Mouse (Mus musculus) myocyte (in vitro differentiated cells): ENCODE results near the gene Hpcal1. TPM values are rescaled to one million over a fixed set of nuclear protein-coding genes. Genes with fewer than 3 reads are reported as not detected.
A peak's percentile ranks its signal among the peaks of the same experiment; 100 is the strongest.

Source experiments
- H3K27me3 ChIP-seq: one replicate; pipeline ENCODE4 v1.6.1; 2011; ENCODE audit not compliant: control insufficient read depth, insufficient read depth, insufficient read length
- H3K36me3 ChIP-seq: one replicate; pipeline ENCODE4 v1.6.1; 2011; ENCODE audit not compliant: control insufficient read depth, insufficient read depth
- H3K4me2 ChIP-seq: one replicate; pipeline ENCODE4 v1.6.1; 2011; ENCODE audit warnings: low read depth, control low read depth
- H3K4me3 ChIP-seq: one replicate; pipeline ENCODE4 v1.5.1; 2011; ENCODE audit warnings: mild to moderate bottlenecking, control low read depth, moderate library complexity
- H3K79me2 ChIP-seq: one replicate; pipeline ENCODE4 v1.6.1; 2011; ENCODE audit not compliant: control insufficient read depth, insufficient read depth
- H3ac ChIP-seq: one replicate; pipeline ENCODE4 v1.6.1; 2011; ENCODE audit not compliant: control insufficient read depth, insufficient read length
- CEBPB ChIP-seq: IDR thresholded peaks from 2 replicates; pipeline ENCODE4 v1.6.1; 2011; ENCODE audit warnings: mild to moderate bottlenecking, moderate library complexity; ENCODE audit not compliant: poor library complexity, insufficient read depth, severe bottlenecking
- E2F4 ChIP-seq: IDR thresholded peaks from one replicate; pipeline ENCODE4 v1.6.1; 2011; ENCODE audit warnings: mild to moderate bottlenecking, control low read depth, moderate library complexity; ENCODE audit not compliant: insufficient read depth
- MAX ChIP-seq: IDR thresholded peaks from one replicate; pipeline ENCODE4 v1.6.1; 2011; ENCODE audit warnings: low read depth, mild to moderate bottlenecking, control low read depth
- MYOD1 ChIP-seq, 3 experiments: IDR thresholded peaks; one replicate each; pipeline ENCODE4 v1.6.1; 2011; ENCODE audit warnings: control low read depth in 2 of 3, low read depth in 2 of 3, mild to moderate bottlenecking in 2 of 3, moderate library complexity in 1 of 3; ENCODE audit not compliant: insufficient read length in 2 of 3, control insufficient read depth in 1 of 3
- MYOG ChIP-seq, 3 experiments: IDR thresholded peaks; one replicate each; pipeline ENCODE4 v1.6.1; 2011; ENCODE audit warnings: control low read depth in 2 of 3, low read depth in 2 of 3, mild to moderate bottlenecking in 2 of 3; ENCODE audit not compliant: insufficient read length in 2 of 3, control insufficient read depth in 1 of 3, insufficient read depth in 1 of 3
- POLR2A ChIP-seq: IDR thresholded peaks from one replicate; pipeline ENCODE4 v1.6.1; 2011; ENCODE audit warnings: low read depth, mild to moderate bottlenecking, control low read depth, moderate library complexity; ENCODE audit not compliant: insufficient read length
- POLR2AphosphoS2 ChIP-seq: IDR thresholded peaks from one replicate; pipeline ENCODE4 v1.6.1; 2011; ENCODE audit warnings: low read depth, control low read depth; ENCODE audit not compliant: insufficient read length
- REST ChIP-seq: IDR thresholded peaks from one replicate; pipeline ENCODE4 v1.6.1; 2011; ENCODE audit warnings: mild to moderate bottlenecking, control low read depth, moderate library complexity; ENCODE audit not compliant: insufficient read depth, insufficient read length
- SRF ChIP-seq: IDR thresholded peaks from one replicate; pipeline ENCODE4 v1.6.1; 2011; ENCODE audit warnings: low read depth; ENCODE audit not compliant: control insufficient read depth, insufficient read length
- TCF12 ChIP-seq: IDR thresholded peaks from one replicate; pipeline ENCODE4 v1.6.1; 2011; ENCODE audit warnings: mild to moderate bottlenecking, control low read depth; ENCODE audit not compliant: poor library complexity, insufficient read depth, severe bottlenecking
- TCF3 ChIP-seq: IDR thresholded peaks from one replicate; pipeline ENCODE4 v1.6.1; 2011; ENCODE audit warnings: low read depth, control low read depth; ENCODE audit not compliant: insufficient read length
- USF1 ChIP-seq: IDR thresholded peaks from one replicate; pipeline ENCODE4 v1.6.1; 2011; ENCODE audit warnings: low read depth, mild to moderate bottlenecking, control low read depth, moderate library complexity
- polyA plus RNA-seq: library from polyadenylated mRNA; unstranded; fragments of >200 nt; fragmentation: generic; extraction: Trizol; gene quantifications from one replicate; pipeline ENCODE4 v1.2.1, GENCODE M21; 2012; ENCODE audit warnings: missing spikeins

Gene Hpcal1
- polyA plus RNA-seq, 1 experiment: 89.4 TPM

- Histone ChIP-seq H3K27me3 (no peaks in the 10 kb centered on the region), H3ac (no peak overlapping the region), H3K79me2 (peaks cover 88% of the 10 kb centered on the region), H3K4me3 (no peak overlapping the region), H3K36me3 (no peaks in the 10 kb centered on the region), H3K4me2 (peak overlapping the region; percentile 69)
- TF ChIP-seq MYOD1 (IDR thresholded peaks at IDR 0.05; ENCODE audit: control insufficient read depth in 1 of 3, insufficient read length in 2 of 3, low read depth in 2 of 3) (no peak), POLR2AphosphoS2 (no peak), MYOG (IDR thresholded peaks at IDR 0.05; ENCODE audit: control insufficient read depth in 1 of 3, insufficient read depth in 1 of 3, insufficient read length in 2 of 3, low read depth in 2 of 3) (no peak), SRF (no peak), MAX (no peak), TCF3 (no peak), CEBPB (no peak), TCF12 (no peak), POLR2A (no peak), USF1 (no peak), REST (no peak), E2F4 (no peak)
Measured at GRCm38 (mm10) chr12:17727676-17728339, 37.2 kb downstream of the Hpcal1 start.

DNA sequence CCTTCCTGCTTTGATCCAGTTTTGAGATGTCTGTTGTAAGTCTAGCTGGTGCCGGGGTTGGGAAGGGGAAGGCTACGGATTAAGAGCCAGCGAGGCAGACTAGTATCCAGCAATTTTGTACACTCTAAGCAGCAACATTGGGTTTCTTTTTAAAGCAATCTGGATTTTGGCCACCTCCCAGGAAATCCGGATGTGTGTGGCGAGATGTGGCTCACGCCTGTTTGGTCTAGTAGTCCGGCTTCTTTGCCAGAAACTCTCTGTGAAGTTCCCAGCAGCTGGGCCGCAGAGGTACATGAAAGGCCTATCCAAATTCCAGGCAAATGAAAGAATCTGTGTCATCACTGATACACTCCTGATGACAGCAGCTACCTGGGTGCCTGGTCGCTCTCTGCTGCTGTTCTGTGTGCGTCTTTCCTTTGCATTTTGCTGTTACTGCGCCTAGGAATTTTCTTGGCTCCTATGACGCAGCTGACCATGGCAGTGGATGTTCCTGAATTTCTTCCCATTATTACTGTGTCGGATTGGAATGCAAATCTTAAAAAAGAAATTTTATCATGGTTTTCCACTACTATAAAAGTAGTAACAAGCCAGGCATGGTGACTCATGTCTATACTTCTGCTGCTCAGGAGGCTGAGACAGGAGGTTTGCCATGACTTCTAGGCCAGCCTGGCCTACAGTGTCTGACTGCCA is 38.7 kb downstream of the Hpcal1 start:
- TF ChIP-seq TCF12 (peak; percentile 1), TCF3 (no peak)
- Histone ChIP-seq H3ac (no peak overlapping the region), H3K36me3 (no peaks in the 10 kb centered on the region), H3K27me3 (no peaks in the 10 kb centered on the region), H3K4me3 (no peak overlapping the region), H3K4me2 (peak overlapping the region; percentile 69), H3K79me2 (peaks cover 86% of the 10 kb centered on the region)

DNA sequence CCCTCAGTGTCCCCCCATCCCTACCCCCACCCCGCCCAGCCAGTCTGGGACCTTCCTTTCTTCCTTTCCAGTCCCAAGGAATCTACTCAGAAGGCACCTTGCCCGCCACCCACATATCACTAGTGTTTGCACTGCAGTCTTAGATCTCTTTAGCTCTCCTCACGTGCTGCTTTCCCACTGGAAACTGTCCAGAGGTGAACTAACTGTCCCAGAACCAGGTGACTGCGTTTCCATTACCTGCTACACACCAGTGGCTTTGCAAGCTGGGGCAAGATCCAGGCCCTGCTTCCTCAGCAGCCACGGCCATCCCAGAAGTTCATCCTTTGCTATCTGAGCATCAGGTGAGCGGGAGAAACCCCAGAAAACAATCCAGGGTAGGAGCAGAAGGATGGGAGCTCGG is 41.4 kb downstream of the Hpcal1 start:
- Histone ChIP-seq H3K79me2 (peaks cover 85% of the 10 kb centered on the region), H3K36me3 (no peaks in the 10 kb centered on the region), H3K4me3 (no peak overlapping the region), H3K4me2 (no peak overlapping the region), H3K27me3 (no peaks in the 10 kb centered on the region), H3ac (no peak overlapping the region)
- TF ChIP-seq MYOG (IDR thresholded peaks at IDR 0.05; ENCODE audit: control insufficient read depth in 1 of 3, insufficient read depth in 1 of 3, insufficient read length in 2 of 3, low read depth in 2 of 3) (no peak), TCF12 (no peak)

GRCm38 (mm10) chr12:17732546-17732945 is 41.9 kb downstream of the Hpcal1 start:
- Histone ChIP-seq H3K27me3 (no peaks in the 10 kb centered on the region), H3ac (no peak overlapping the region), H3K4me2 (peak overlapping the region; percentile 30), H3K4me3 (no peak overlapping the region), H3K36me3 (no peaks in the 10 kb centered on the region), H3K79me2 (peaks cover 85% of the 10 kb centered on the region)
- TF ChIP-seq USF1: no peak
- TF ChIP-seq POLR2AphosphoS2: no peak
- no peak for TF ChIP-seq REST
- no peak for TF ChIP-seq MYOG (IDR thresholded peaks at IDR 0.05; ENCODE audit: control insufficient read depth in 1 of 3, insufficient read depth in 1 of 3, insufficient read length in 2 of 3, low read depth in 2 of 3)
- TF ChIP-seq MYOD1 (IDR thresholded peaks at IDR 0.05; ENCODE audit: control insufficient read depth in 1 of 3, insufficient read length in 2 of 3, low read depth in 2 of 3): no peak
- TF ChIP-seq POLR2A: no peak
- no peak for TF ChIP-seq TCF3
- no peak for TF ChIP-seq E2F4
- TF ChIP-seq SRF: no peak
- no peak for TF ChIP-seq TCF12
- TF ChIP-seq MAX: no peak
- TF ChIP-seq CEBPB: no peak
